Mouse (Mus musculus) thymus, adult 2 months (tissue): ENCODE measurements at regions not wholly inside any gene's neighbourhood (a gene's known extent, or its start where the extent isn't known, plus 50 kb on each side); places are given as distances from the start of the nearest gene placed in this dataset.
A peak's percentile ranks its signal among the peaks of the same experiment; 100 is the strongest.

ENCODE experiments used
- DNase-seq: peaks from one replicate; pipeline ENCODE4 v3.0.0; 2021
- H3K27ac ChIP-seq: fragments of 200-500 bp; 2 replicates; pipeline ENCODE4 v1.5.1; 2012; ENCODE audit warnings: low read length, control low read depth; ENCODE audit not compliant: control insufficient read depth, insufficient read depth
- H3K27me3 ChIP-seq: fragments of 200-500 bp; 2 replicates; pipeline ENCODE4 v1.6.1; 2012; ENCODE audit warnings: mild to moderate bottlenecking, low read length, moderate library complexity, mixed read lengths; ENCODE audit not compliant: control insufficient read depth, insufficient read depth
- H3K36me3 ChIP-seq: fragments of 200-500 bp; 2 replicates; pipeline ENCODE4 v1.6.1; 2012; ENCODE audit warnings: mild to moderate bottlenecking, low read length, moderate library complexity; ENCODE audit not compliant: control insufficient read depth, insufficient read depth
- H3K4me1 ChIP-seq: fragments of 200-500 bp; replicated peaks from 2 replicates; pipeline ENCODE4 v1.6.1; 2012; ENCODE audit warnings: low read length; ENCODE audit not compliant: control insufficient read depth, insufficient read depth
- H3K4me3 ChIP-seq: fragments of 200-500 bp; 2 replicates; pipeline ENCODE4 v1.5.1; 2012; ENCODE audit warnings: mild to moderate bottlenecking, low read length, control low read depth, moderate library complexity; ENCODE audit not compliant: control insufficient read depth, insufficient read depth
- CTCF ChIP-seq: fragments of 200-500 bp; IDR thresholded peaks from 2 replicates; pipeline ENCODE4 v1.5.1; 2012; ENCODE audit warnings: mild to moderate bottlenecking, control low read depth, low read length, moderate library complexity, borderline replicate concordance; ENCODE audit not compliant: control insufficient read depth, poor library complexity, insufficient read depth; ENCODE audit errors: extremely low read depth
- POLR2A ChIP-seq: fragments of 200-500 bp; IDR thresholded peaks from 2 replicates; pipeline ENCODE4 v1.6.1; 2012; ENCODE audit warnings: mild to moderate bottlenecking, low read length, control low read depth, moderate library complexity; ENCODE audit not compliant: control insufficient read depth, poor library complexity, insufficient read depth; ENCODE audit errors: extremely low read depth
- WGBS: fragments of 180-500 bp; shearing (Covaris S2); methylation state at CpG from one replicate; pipeline ENCODE4 v1.1.7; 2018; 5-methylcytosine and 5-hydroxymethylcytosine counted together

- H3K4me1 ChIP-seq, result no peaks in the 10 kb centered on the region; the same call in 1 of the 2 replicates
- H3K27me3 ChIP-seq, result no peaks in the 10 kb centered on the region
- DNase-seq, result no peak
- 75% methylated on average over 9 of the region's 9 CpGs for WGBS
- no peak overlapping the region for H3K27ac ChIP-seq
- no peak overlapping the region for H3K4me3 ChIP-seq
- no peak for TF ChIP-seq CTCF
- TF ChIP-seq POLR2A, result no peak
- no peaks in the 10 kb centered on the region for H3K36me3 ChIP-seq
Observed at GRCm38 (mm10) chr1:184275877-184276276, 241.8 kb upstream of the 1700056E22Rik start.

GRCm38 (mm10) chr1:184275396-184275795, 241.3 kb upstream of the 1700056E22Rik start:
- no peak for DNase-seq
- Histone ChIP-seq H3K36me3 (no peaks in the 10 kb centered on the region), H3K4me3 (no peak overlapping the region), H3K27me3 (no peaks in the 10 kb centered on the region), H3K4me1 (no peaks in the 10 kb centered on the region; the same call in 1 of the 2 replicates), H3K27ac (no peak overlapping the region)
- TF ChIP-seq CTCF (no peak), POLR2A (no peak)
- 97% methylated on average over 3 of the region's 3 CpGs for WGBS

- TF ChIP-seq POLR2A (no peak), CTCF (no peak)
- 79% methylated on average over 6 of the region's 6 CpGs for WGBS
- Histone ChIP-seq H3K36me3 (no peaks in the 10 kb centered on the region), H3K4me3 (no peak overlapping the region), H3K27me3 (no peaks in the 10 kb centered on the region), H3K4me1 (no peaks in the 10 kb centered on the region; the same call in 1 of the 2 replicates), H3K27ac (no peak overlapping the region)
- no peak for DNase-seq
Observed at GRCm38 (mm10) chr1:184274704-184275103, 240.6 kb upstream of the 1700056E22Rik start.

- Histone ChIP-seq H3K36me3 (no peaks in the 10 kb centered on the region), H3K27me3 (no peaks in the 10 kb centered on the region), H3K4me1 (no peaks in the 10 kb centered on the region; the same call in 1 of the 2 replicates), H3K27ac (no peak overlapping the region), H3K4me3 (no peak overlapping the region)
- DNase-seq, result no peak
- TF ChIP-seq POLR2A (no peak), CTCF (no peak)
- WGBS, result 83% methylated on average over 1 of the region's 1 CpGs
Observed at GRCm38 (mm10) chr1:184273722-184274121, 239.6 kb upstream of the 1700056E22Rik start.

- no peak for DNase-seq
- no peak for TF ChIP-seq CTCF
- no peak for TF ChIP-seq POLR2A
- Histone ChIP-seq H3K36me3 (no peaks in the 10 kb centered on the region), H3K4me3 (no peak overlapping the region), H3K27me3 (no peaks in the 10 kb centered on the region), H3K27ac (no peak overlapping the region), H3K4me1 (no peaks in the 10 kb centered on the region)
- 90% methylated on average over 8 of the region's 8 CpGs for WGBS
Observed at GRCm38 (mm10) chr1:184271254-184271653, 237.2 kb upstream of the 1700056E22Rik start.

GRCm38 (mm10) chr1:184266051-184266450, 231.9 kb upstream of the 1700056E22Rik start:
- TF ChIP-seq CTCF (peak; percentile 60; the same call in 1 of the 2 replicates), POLR2A (no peak)
- peak; percentile 59 for DNase-seq
- WGBS, result 13% methylated on average over 8 of the region's 8 CpGs
- H3K4me1 ChIP-seq, result peaks cover 1% of the 10 kb centered on the region
- H3K27ac ChIP-seq, result no peak overlapping the region
- H3K4me3 ChIP-seq, result no peak overlapping the region
- H3K36me3 ChIP-seq, result no peaks in the 10 kb centered on the region
- H3K27me3 ChIP-seq, result no peaks in the 10 kb centered on the region

- Histone ChIP-seq H3K4me3 (no peak overlapping the region), H3K36me3 (no peaks in the 10 kb centered on the region), H3K27me3 (no peaks in the 10 kb centered on the region), H3K4me1 (peaks cover 4% of the 10 kb centered on the region), H3K27ac (no peak overlapping the region)
- TF ChIP-seq CTCF (peak; percentile 25; the same call in 1 of the 2 replicates), POLR2A (no peak)
- peak; percentile 45 for DNase-seq
- 65% methylated on average over 2 of the region's 2 CpGs for WGBS
Observed at GRCm38 (mm10) chr1:184262975-184263374, 228.9 kb upstream of the 1700056E22Rik start.
